Mouse (Mus musculus) kidney, postnatal 10 days (tissue): ENCODE measurements around the gene A630076J17Rik.

Source experiments
- DNase-seq: peaks from one replicate; pipeline ENCODE4 v3.0.0; 2021; ENCODE audit warnings: mixed read lengths

The A630076J17Rik gene

GRCm38 (mm10) chr3:107230527-107230926 lies at the start of gene A630076J17Rik:
A630076J17Rik (plus strand) TSS chr3:107230614.
- DNase-seq = no peak

DNA sequence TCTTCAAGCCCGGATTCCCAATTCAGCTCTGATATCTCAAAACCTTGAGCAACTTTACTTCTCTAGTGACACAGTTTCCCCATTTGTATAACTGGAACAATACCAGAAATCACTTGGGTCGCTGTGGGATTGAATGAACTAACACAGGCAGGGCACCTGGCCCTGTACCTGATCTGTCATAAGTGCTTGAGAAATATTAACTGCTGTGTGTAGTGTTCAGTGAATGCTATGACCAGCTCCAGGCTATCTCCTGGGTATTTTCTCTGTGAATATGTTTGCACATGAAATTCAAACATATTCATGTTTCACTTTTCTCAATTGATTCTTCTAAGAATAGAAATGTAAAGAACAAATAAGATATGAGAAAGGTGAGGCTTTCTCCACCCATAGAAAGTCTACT lies 49.6 kb upstream of the A630076J17Rik start:
- DNase-seq = no peak

- no peak for DNase-seq
Observed at GRCm38 (mm10) chr3:107182756-107183155, 47.7 kb upstream of the A630076J17Rik start, which contains the start of gene Kcna10. Kcna10 (plus strand) TSS chr3:107183056.

DNA sequence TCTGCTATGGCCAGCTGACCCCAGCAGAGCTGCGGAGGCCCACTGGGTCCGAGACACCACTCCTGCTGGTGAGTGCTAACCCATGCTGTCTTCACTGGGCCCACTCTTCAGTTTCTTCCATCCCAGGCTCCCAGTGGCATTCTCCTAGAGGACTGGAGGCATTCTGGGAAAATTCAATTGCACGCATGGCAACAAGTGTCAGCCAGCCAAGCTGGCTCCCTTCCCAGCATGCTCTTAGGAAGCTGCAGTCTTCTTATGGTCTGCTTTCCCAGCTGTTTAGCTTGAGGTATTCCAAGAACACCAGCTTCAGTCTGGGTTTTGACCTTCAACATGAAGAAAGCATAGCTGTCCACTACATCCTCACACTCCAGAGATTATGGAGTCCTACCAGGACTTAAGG lies 47.2 kb upstream of the A630076J17Rik start:
- peak; percentile 22 for DNase-seq

DNA sequence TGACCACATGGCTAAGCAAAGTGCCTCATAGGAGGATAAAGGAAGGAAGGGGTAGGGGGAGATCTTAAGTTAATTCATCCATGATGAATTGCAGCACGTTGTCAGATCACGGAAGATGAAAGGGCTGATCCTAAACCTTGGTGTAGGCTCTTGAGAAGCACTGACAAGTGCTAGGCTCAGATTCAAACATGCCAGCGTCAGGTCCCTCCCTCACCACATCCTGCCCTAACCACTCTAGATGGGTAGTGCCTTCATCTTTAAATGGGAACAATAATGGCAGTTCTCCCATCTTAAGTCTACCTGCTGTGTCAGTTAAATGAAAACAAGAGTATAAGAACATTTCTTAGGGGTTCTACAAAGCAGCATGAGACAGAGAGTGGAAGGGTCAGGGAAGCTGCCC lies 44.8 kb upstream of the A630076J17Rik start:
- no peak for DNase-seq

DNA sequence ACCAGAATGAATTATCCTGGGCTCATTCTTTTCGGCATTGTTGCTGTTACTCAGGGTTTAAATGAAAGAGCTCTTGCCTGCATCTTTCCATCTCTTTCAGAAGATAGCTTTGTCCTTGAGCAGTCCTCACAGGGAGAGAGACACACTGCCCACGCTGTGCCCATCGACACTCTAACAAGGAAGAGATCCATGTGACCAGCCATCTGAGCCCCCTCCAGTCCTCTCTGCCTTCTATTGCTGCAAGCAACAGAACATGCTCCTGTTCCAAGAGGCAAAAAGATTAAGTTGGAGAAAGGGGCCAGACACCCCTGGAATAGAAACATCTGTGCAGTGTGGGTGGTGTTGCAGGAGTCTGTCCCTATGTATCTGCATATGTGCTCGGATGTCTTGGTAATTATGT lies 43.4 kb upstream of the A630076J17Rik start:
- no peak for DNase-seq

DNA sequence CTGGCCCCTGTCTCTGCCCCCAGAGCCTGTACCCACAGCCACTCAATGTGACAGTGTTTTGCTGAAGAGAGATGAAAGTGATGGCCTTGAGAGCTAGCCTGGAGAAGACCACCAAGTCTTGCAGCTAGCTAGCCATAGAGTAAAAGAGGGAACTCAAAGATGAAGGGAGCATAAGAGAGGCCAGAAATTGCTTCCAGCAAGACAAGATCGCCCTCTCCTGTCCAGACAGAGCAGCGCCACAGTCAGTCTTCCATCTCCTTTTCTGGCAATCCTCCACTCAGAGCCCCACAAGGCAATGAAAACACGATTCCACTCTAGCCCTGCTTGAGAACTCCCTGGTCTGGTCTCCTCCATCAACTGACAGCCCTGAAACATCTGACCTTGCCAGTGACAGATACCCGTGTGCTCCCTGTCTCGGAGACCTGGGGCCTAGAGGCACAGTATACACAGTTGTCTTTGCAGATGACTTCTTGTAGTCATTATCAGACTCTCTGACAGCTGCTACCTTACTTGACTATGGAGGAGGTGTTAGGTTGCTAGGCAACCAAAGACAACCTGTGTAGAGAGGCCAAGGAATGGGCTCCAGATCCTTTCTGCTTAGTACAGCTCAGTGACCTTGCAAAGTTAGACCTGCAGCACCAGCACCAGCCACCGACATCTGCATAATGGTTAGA lies 42.1 kb upstream of the A630076J17Rik start:
- DNase-seq = peak; percentile 48

DNA sequence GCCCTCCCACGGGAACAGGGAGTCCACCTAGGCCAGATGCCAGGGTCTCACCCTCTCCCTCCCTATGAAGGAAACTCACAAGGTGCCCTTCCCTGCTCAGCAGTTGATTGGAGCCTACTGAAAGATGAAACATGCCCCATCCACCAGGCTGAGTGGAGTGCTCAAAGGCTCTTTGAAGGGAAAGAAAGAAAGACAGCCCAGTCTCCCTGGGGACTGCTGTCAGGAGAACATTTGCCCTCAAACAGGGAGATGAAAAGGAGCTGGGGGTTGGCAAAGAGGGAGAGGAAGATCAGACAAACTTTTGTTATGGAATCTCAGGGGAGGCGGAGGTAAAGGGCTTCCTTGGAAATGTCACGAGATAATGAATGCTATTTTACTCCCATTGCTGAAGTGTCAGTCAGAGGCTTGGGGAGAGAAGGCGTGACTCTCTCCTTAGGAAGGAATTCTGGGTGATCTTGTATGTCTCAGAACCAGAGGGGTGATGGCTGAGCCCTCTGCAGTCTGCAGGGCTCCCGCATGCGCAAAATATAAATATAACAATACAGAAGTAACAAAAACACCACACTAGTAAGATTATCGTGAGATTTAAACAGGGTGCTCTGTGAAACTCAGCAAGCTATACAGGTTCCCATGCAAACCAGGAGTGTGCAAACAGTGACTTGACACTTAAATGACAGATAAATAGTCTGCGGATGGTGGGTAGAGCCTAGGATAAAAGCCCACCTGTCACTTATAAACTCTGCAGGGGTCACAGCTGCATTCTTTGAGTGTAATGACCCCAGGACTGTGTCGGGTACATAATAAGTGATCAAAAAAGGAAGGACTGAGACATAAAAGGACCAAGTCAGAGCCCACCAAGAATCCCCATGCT lies 28.9 kb upstream of the A630076J17Rik start:
- DNase-seq = no peak

DNA sequence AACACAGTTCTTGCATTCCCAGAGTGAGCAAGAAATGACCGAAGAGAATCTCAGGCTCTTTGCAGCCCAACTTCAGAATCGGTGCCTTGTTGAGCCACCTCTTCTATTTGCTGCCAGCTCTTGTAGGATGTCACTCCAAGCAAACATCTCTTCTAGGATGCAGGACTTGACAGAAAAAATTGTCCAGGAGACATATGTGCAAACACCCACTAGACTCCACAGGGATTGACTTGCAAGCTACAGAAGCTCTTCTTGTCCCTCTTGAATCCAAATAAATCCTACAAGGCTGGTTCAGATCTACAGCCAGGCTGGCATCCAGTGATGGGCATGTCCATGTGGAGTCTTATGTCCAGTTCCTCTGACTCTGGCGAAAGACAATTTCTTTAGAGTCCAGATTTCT lies 26.0 kb upstream of the A630076J17Rik start:
- DNase-seq = no peak

DNA sequence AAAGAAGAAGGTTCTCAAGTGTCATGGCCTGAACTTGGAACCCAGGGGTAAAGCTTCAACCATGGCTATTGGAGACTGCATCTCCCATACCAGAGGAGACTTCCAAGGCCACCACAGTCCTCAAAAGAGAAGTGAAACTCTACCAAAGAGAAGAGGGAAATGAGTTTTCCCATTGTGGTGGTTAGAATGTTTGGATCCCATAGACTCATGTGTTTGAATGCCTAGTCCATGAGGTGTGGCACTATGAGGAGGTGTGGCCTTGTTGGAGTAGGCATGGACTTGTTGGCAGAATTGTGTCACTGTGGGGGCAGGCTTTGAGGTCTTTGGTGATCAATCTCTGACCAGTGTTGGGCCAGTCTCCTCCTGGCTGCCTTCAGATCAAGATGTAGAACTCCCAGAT lies 25.2 kb upstream of the A630076J17Rik start:
- no peak for DNase-seq

DNA sequence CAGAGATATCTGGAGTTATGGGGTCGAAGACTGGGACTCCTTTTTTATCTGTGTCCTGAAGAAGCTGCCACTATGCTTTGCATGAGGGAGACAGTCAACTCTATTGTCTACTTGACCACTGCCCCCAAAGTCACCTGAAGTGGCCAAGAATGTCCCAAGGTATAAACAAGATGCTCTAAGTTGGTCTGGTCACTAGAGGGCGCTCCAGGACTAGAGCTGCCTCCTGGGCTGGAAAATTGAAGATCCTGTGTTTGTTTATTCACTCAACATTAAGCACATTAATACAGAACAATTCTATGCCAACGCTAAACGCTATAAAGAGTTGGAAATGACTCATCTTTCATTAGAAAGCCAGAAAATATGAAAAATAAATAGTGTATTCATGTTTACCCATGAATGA lies 24.4 kb upstream of the A630076J17Rik start:
- peak; percentile 88 for DNase-seq

DNA sequence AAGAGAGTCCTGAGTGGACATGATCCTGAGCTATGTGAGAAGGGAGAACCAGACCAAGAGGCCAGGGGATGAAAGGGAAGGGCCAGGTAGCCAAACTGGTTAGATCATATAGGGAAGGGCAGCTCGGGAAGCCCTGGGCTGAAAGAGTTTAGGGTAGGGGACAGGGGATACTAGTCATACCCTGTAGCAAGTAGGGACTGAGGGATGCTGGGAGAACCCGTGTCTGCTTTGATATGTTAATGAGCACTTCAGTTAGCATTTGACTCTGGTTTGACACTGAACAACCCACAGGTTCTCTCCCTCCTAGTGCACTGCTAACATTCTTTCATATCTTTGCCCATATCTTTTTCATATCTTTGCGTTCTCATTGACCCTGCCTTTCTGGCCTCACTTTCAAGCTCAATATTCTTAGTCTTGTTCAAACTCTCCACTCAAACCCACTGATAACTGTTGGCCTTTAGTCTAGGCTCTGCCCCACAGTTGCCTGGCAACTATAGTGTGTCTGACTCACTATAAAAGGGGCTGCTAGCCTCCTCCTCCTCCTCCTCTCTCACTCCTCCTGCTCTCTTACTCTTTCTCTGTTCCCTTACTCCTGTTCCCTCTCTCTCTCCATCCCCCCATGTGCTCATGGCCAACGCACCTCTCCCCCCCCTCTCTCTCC lies 23.8 kb upstream of the A630076J17Rik start:
- DNase-seq = no peak

- DNase-seq = peak; percentile 13
Observed at GRCm38 (mm10) chr3:107207625-107208253, 22.7 kb upstream of the A630076J17Rik start.

GRCm38 (mm10) chr3:107214606-107215005 lies 15.8 kb upstream of the A630076J17Rik start:
- no peak for DNase-seq

- DNase-seq = no peak
Observed at GRCm38 (mm10) chr3:107216400-107217100, 13.9 kb upstream of the A630076J17Rik start.

DNA sequence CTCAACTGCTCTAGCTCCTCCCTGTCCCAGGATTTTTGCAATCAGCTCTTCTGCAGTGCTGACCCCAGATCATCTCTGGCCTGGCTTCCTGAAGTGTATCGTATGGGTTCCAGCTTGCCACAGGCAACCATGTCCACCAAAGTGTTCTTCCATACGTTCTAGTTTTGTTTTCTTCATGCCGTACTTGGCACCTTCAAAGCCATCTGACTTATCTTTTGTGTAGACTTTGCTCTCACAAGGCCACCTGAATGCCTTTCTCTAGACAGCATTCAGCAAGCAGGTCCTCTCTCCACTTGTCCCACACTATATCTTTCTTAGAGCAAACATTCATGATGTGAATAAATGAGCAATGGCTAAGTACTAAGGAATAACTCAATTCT lies 13.3 kb upstream of the A630076J17Rik start:
- no peak for DNase-seq

DNA sequence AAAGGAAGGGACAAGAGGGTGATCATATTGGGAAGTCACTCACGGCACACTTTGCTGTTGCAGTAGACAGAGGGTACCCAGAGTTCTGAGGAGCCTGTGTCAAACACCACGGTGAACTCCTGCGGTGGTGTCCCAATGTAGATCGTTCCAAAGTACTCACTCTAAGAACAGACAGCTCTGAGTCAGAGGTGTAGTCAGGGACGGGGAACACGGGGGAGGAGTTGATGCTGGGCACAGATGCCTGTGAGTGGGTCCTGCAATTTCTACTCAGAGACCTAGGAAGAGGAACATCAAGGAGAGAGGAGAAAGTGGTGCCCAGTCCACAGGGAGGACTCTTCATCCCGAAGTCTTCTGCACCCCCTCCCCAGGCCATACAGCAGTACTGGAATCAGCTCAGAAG lies 11.8 kb upstream of the A630076J17Rik start:
- DNase-seq = no peak

DNA sequence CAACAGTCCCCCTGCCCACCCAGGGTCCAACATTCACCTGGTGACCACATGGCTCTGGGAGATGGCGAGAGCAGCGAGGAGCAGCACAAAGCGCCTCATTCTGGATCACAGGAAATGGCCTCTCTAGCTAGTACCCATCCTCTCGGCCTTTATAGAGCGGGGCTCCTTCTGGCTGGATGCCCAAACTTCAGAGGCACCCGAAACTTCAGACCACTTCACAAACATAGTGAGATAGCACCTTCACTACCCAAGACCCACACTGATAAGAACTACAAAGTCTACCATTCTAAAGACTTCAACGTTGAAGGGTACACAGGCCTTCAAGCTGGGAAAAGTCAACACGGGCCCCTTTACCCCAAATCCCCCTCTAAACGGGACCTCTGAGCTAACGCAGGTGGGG lies 8.8 kb upstream of the A630076J17Rik start, which contains the start of gene Cym:
TSS of gene Cym (minus strand) at position 125 of the 400 bp plus-strand sequence.
- DNase-seq = no peak

DNA sequence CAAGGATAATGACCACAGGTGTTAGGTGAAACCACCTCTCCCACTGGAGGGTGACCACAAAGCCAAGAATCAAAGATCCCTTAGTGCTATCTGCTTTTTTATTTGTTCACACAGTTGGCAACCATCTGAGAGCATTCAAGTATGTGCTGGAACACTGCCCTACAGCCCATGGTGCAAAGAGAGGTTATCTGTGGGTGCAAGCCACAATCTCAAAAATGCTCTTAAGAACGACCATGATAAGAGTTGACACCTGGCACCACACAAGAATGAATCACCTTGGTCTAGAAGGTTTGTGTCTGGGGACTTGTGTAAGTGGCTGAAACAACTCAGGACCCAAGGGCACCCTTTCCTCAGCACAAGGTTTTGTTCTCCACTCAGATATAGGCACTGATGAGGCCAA lies 7.2 kb upstream of the A630076J17Rik start:
- DNase-seq = no peak

GRCm38 (mm10) chr3:107225820-107226219 lies 4.6 kb upstream of the A630076J17Rik start:
- DNase-seq = no peak

GRCm38 (mm10) chr3:107229221-107229620 lies 1.2 kb upstream of the A630076J17Rik start:
- no peak for DNase-seq

- DNase-seq = peak; percentile 26
Observed at GRCm38 (mm10) chr3:107229822-107230221, 592 bp upstream of the A630076J17Rik start.
